Mouse (Mus musculus) intestine, embryonic 15.5 days (tissue): ENCODE data around the gene Trim41. TPM values are rescaled to one million over a fixed set of nuclear protein-coding genes. Genes with fewer than 3 reads are reported as not detected.

Experiments used
- ATAC-seq: fragments of 200-750 bp; cut with Nextera tagmentation; 2 replicates; pipeline ENCODE4 v1.8.0; 2017; ENCODE audit warnings: moderate TSS enrichment, moderate library complexity
- H3K27ac ChIP-seq: fragments of 300-500 bp; sonication (generic); 2 replicates; pipeline ENCODE4 v1.5.1; 2015; ENCODE audit warnings: mild to moderate bottlenecking, inconsistent platforms
- H3K27me3 ChIP-seq: fragments of 300-500 bp; sonication (generic); replicated peaks from 2 replicates; pipeline ENCODE4 v1.6.1; 2015; ENCODE audit warnings: inconsistent platforms
- H3K36me3 ChIP-seq: fragments of 300-500 bp; sonication (generic); 2 replicates; pipeline ENCODE4 v1.6.1; 2015; ENCODE audit warnings: inconsistent platforms
- H3K4me1 ChIP-seq: fragments of 300-500 bp; sonication (generic); replicated peaks from 2 replicates; pipeline ENCODE4 v1.6.1; 2015; ENCODE audit warnings: inconsistent platforms
- H3K4me2 ChIP-seq: fragments of 300-500 bp; sonication (generic); replicated peaks from 2 replicates; pipeline ENCODE4 v1.6.1; 2015; ENCODE audit warnings: mild to moderate bottlenecking, inconsistent platforms
- H3K4me3 ChIP-seq: fragments of 300-500 bp; sonication (generic); replicated peaks from 2 replicates; pipeline ENCODE4 v1.5.1; 2015; ENCODE audit warnings: inconsistent platforms
- H3K9ac ChIP-seq: fragments of 300-500 bp; sonication (generic); 2 replicates; pipeline ENCODE4 v1.6.1; 2015; ENCODE audit warnings: inconsistent platforms
- H3K9me3 ChIP-seq: fragments of 300-500 bp; sonication (generic); 2 replicates; pipeline ENCODE4 v1.6.1; 2016; ENCODE audit warnings: inconsistent platforms
- WGBS: fragments of 180-500 bp; shearing (Covaris S2); methylation state at CpG from one replicate; pipeline ENCODE4 v1.1.7; 2015; 5-methylcytosine and 5-hydroxymethylcytosine counted together
- polyA plus RNA-seq: library from polyadenylated mRNA; unstranded; fragments of >200 nt; fragmentation: Nextera tagmentation; extraction: Ambion mirVana; gene quantifications from 2 replicates; pipeline ENCODE4 v1.2.1, GENCODE M21; 2015

Gene Trim41
- polyA plus RNA-seq, 1 experiment from 2014 or later: 4.1 TPM

GRCm38 (mm10) chr11:48806856-48807562, 10.1 kb downstream of the Trim41 start:
- Histone ChIP-seq H3K4me3 (no peak overlapping the region), H3K27me3 (no peaks in the 10 kb centered on the region), H3K9me3 (no peaks in the 10 kb centered on the region), H3K36me3 (peaks cover 53% of the 10 kb centered on the region), H3K4me1 (peaks cover 11% of the 10 kb centered on the region; the same call in 1 of the 2 replicates), H3K9ac (no peak overlapping the region), H3K27ac (no peak overlapping the region), H3K4me2 (no peak overlapping the region)
- peak; percentile 72 for ATAC-seq
- WGBS: 55% methylated on average over 21 of the region's 21 CpGs

DNA sequence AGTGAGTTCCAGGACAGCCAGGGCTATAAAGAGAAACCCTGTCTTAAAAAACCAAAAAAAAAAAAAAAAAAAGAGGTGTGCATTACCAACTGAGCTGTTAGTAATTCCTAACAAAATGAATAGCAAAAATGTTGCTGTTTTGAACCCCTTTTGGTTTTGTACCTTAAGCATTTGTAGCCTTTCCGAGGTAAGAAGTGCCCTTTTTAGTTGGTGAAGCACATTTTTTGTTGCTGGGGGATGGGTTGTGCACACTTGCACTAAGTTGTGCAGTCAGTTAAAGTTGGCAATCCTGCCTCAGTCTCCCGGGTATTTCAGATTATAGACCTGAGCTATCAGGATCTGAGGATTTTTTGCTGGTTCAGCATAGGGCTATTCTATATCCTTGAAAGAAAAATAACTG, 12.2 kb downstream of the Trim41 start:
- H3K36me3 ChIP-seq: peaks cover 53% of the 10 kb centered on the region
- no peak for ATAC-seq
- H3K27me3 ChIP-seq: no peaks in the 10 kb centered on the region
- H3K27ac ChIP-seq: no peak overlapping the region
- 93% methylated on average over 2 of the region's 2 CpGs for WGBS
- H3K4me3 ChIP-seq: no peak overlapping the region
- peaks cover 17% of the 10 kb centered on the region for H3K4me1 ChIP-seq
- H3K9ac ChIP-seq: no peak overlapping the region
- H3K9me3 ChIP-seq: no peaks in the 10 kb centered on the region
- H3K4me2 ChIP-seq: no peak overlapping the region

- ATAC-seq: no peak
- Histone ChIP-seq H3K9me3 (no peaks in the 10 kb centered on the region), H3K27ac (no peak overlapping the region), H3K4me1 (peaks cover 17% of the 10 kb centered on the region), H3K27me3 (no peaks in the 10 kb centered on the region), H3K4me3 (no peak overlapping the region), H3K36me3 (peaks cover 53% of the 10 kb centered on the region), H3K9ac (no peak overlapping the region), H3K4me2 (no peak overlapping the region)
- WGBS: 100% methylated on average over 2 of the region's 2 CpGs
These were observed 13.2 kb downstream of the Trim41 start for GRCm38 (mm10) chr11:48803988-48804387.

GRCm38 (mm10) chr11:48801831-48802772, 15.1 kb downstream of the Trim41 start:
- Histone ChIP-seq H3K36me3 (peaks cover 42% of the 10 kb centered on the region), H3K27me3 (no peaks in the 10 kb centered on the region), H3K4me2 (peak overlapping the region; percentile 77), H3K4me3 (peak overlapping the region; percentile 65), H3K9me3 (no peaks in the 10 kb centered on the region), H3K27ac (no peak overlapping the region), H3K4me1 (peaks cover 19% of the 10 kb centered on the region), H3K9ac (peak overlapping the region; percentile 71)
- ATAC-seq: no peak
- 65% methylated on average over 17 of the region's 17 CpGs for WGBS

DNA sequence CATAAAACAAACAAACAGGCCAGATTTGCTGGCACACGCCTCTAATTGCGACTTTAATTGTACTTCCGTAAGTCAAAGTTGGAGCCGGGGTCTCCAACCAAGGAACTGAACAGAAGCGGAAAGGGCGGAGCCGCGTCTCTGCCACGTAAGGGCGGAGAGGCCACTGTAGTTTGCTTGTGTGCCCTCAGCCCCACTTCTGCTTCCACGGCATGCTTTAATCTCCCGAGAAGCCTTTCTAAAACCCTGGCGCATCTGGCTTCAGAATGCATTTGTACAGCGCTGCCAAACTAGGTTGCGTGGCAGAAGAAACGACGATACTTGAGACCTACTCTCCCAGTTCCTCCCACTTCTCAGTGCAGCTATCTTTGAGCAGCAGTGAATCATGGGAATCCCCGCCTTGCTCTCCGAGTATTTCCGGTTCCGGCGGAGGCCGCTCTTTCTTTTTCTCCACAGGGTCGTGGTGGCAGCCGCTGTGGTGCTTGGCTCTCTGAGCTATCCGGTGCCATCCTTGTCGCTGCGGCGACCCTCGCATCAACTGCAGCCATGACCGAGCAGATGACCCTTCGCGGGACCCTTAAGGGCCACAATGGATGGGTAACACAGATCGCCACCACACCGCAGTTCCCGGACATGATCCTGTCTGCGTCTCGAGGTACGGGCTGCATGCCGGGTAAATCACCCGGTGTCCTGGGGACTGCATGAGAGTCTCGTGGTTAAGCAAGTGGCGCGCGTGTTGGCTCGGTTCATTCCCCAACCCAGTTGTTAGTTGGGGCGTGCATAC, 17.0 kb downstream of the Trim41 start, which contains the start of gene Rack1:
Rack1 (plus strand) TSS at position 412 of the 781 bp plus-strand sequence.
- peaks cover 30% of the 10 kb centered on the region for H3K36me3 ChIP-seq
- no peaks in the 10 kb centered on the region for H3K9me3 ChIP-seq
- peak within 1 kb of the TSS; percentile 65 for H3K4me3 ChIP-seq
- H3K27ac ChIP-seq: peak within 1 kb of the TSS; percentile 98
- ATAC-seq: peak; percentile 92
- H3K27me3 ChIP-seq: no peaks in the 10 kb centered on the region
- H3K4me1 ChIP-seq: peaks cover 19% of the 10 kb centered on the region
- peak within 1 kb of the TSS; percentile 77 for H3K4me2 ChIP-seq
- under 1% methylated on average over 47 of the region's 47 CpGs for WGBS
- peak within 1 kb of the TSS; percentile 71 for H3K9ac ChIP-seq

DNA sequence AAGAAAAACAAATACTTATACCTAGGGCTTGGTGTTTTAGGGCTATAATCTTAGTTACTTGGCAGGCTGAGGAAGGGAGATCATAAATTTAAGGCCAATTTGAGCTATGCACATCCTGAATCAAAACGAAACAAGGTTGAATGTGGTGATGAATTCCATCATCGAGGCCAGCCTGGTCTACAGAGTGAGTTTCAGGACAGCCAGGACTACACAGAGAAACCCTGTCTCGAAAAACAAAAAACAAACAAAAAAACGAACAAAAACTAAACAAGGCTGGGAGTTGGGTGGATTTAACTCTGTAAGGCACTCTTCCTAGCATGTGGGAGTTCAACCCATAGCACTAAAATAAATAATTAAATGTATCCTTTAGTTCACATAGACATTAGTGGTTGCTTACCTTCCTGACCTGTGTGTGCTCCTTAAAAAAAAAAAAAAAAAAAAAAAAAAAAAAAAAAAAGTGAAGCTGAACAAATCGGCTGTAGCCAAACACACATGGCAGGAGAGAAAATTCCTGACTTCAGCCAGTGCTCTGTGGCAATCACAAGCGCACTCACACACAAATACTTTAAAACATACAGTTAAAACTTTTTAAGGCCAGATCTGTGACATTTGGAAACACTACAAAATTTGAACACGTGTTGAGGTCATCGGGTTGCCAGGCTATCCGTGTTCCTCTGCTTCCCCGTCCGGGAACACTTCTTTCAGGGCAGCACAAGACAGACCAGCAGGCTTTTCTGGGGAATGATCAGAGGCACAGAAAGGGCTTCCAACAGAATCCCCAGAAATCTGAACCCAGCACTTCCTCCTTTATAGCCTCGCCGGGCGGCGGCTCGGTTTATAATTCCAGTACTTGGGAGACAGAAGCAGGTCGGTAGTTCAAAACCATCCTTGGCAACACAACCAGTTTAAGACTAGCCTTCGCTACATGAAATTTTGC, 17.9 kb downstream of the Trim41 start:
- ATAC-seq: peak; percentile 30
- Histone ChIP-seq H3K27me3 (no peaks in the 10 kb centered on the region), H3K4me2 (peak overlapping the region; percentile 77), H3K4me3 (peak overlapping the region; percentile 65), H3K4me1 (peaks cover 19% of the 10 kb centered on the region), H3K9ac (peak overlapping the region; percentile 71), H3K9me3 (no peaks in the 10 kb centered on the region), H3K27ac (peak overlapping the region; percentile 98), H3K36me3 (peaks cover 22% of the 10 kb centered on the region)
- WGBS: 7% methylated on average over 18 of the region's 18 CpGs

GRCm38 (mm10) chr11:48798308-48798707, 18.8 kb downstream of the Trim41 start:
- peak overlapping the region; percentile 77 for H3K4me2 ChIP-seq
- H3K4me3 ChIP-seq: 0 out of 2 replicates have a peak overlapping the region, but pooled peaks have one; percentile 65
- no peak for ATAC-seq
- 75% methylated on average over 7 of the region's 7 CpGs for WGBS
- no peaks in the 10 kb centered on the region for H3K9me3 ChIP-seq
- H3K9ac ChIP-seq: 0 out of 2 replicates have a peak overlapping the region, but pooled peaks have one; percentile 0
- H3K4me1 ChIP-seq: peaks cover 19% of the 10 kb centered on the region
- no peaks in the 10 kb centered on the region for H3K27me3 ChIP-seq
- peaks cover 14% of the 10 kb centered on the region for H3K36me3 ChIP-seq
- H3K27ac ChIP-seq: no peak overlapping the region

DNA sequence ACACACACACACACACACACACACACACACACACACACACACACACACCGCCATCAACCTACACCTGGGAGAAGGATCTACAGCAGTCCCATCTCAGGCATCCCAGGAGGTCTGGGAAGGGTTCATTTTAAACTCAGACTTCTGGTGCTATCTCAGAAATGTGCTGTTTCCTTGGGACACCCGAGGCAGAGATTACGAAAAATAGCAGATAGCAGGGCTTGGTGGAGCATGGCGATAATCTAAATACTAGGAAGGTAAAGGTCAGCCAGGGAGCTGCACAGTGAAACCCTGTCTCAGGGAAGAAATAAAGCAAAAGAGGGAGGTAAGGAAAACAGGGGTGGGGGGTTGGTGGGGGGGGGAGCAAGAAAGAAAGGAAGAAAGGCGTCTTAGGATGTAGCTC, 19.9 kb downstream of the Trim41 start:
- H3K4me3 ChIP-seq: no peak overlapping the region
- no peak for ATAC-seq
- no peak overlapping the region for H3K9ac ChIP-seq
- no peaks in the 10 kb centered on the region for H3K9me3 ChIP-seq
- 65% methylated on average over 5 of the region's 5 CpGs for WGBS
- no peak overlapping the region for H3K4me2 ChIP-seq
- H3K27ac ChIP-seq: no peak overlapping the region
- no peaks in the 10 kb centered on the region for H3K27me3 ChIP-seq
- peaks cover 5% of the 10 kb centered on the region for H3K36me3 ChIP-seq
- H3K4me1 ChIP-seq: peaks cover 11% of the 10 kb centered on the region

GRCm38 (mm10) chr11:48796290-48796689, 20.9 kb downstream of the Trim41 start:
- H3K36me3 ChIP-seq: no peaks in the 10 kb centered on the region
- 81% methylated on average over 4 of the region's 4 CpGs for WGBS

GRCm38 (mm10) chr11:48795221-48795620, 21.9 kb downstream of the Trim41 start:
- no peak overlapping the region for H3K4me2 ChIP-seq
- no peak overlapping the region for H3K9ac ChIP-seq
- ATAC-seq: no peak
- no peak overlapping the region for H3K27ac ChIP-seq
- peaks cover 5% of the 10 kb centered on the region; the same call in 1 of the 2 replicates for H3K4me1 ChIP-seq
- H3K27me3 ChIP-seq: no peaks in the 10 kb centered on the region
- no peaks in the 10 kb centered on the region for H3K9me3 ChIP-seq
- WGBS: 94% methylated on average over 7 of the region's 7 CpGs
- H3K4me3 ChIP-seq: no peak overlapping the region
- H3K36me3 ChIP-seq: no peaks in the 10 kb centered on the region

More at GRCm38 (mm10) chr11:48796290-48796689, 20.9 kb downstream of the Trim41 start:
- Histone ChIP-seq H3K4me3 (no peak overlapping the region), H3K4me1 (peaks cover 3% of the 10 kb centered on the region), H3K27me3 (no peaks in the 10 kb centered on the region), H3K4me2 (no peak overlapping the region), H3K9me3 (no peaks in the 10 kb centered on the region), H3K27ac (no peak overlapping the region), H3K9ac (no peak overlapping the region)
- no peak for ATAC-seq

DNA sequence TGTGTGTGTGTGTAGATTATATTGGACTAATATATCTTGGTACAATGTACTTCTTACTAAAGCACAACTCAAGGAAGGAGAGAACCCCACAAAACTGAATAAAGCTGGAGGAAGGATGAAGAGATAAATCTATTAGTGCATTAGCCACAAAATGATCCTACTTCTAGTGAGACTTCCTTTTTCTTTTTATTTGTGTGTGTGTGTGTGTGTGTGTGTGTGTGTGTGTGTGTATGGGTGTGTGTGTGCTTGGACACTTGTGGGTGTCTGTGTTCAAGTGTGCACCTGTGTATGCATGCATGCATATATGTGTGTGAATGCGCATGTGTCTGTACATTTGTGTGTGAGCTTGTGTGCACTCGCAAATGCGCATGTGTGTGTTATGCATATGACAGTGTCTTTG, 24.0 kb downstream of the Trim41 start:
- Histone ChIP-seq H3K4me1 (peaks cover 2% of the 10 kb centered on the region; the same call in 1 of the 2 replicates), H3K9me3 (no peaks in the 10 kb centered on the region), H3K4me2 (no peak overlapping the region), H3K9ac (no peak overlapping the region), H3K4me3 (no peak overlapping the region), H3K27ac (no peak overlapping the region), H3K36me3 (no peaks in the 10 kb centered on the region), H3K27me3 (no peaks in the 10 kb centered on the region)
- no peak for ATAC-seq
- WGBS: 96% methylated on average over 3 of the region's 3 CpGs
